Mouse (Mus musculus): ENCODE data around the gene Leng8. TPM values are rescaled to one million over a fixed set of nuclear protein-coding genes. Genes with fewer than 3 reads are reported as not detected.
A peak's percentile ranks its signal among the peaks of the same experiment; 100 is the strongest.

Leng8 gene
- 71.3 and 77.4 TPM in 2 replicates for polyA plus RNA-seq (2015; fragmentation: Nextera tagmentation; extraction: Ambion mirVana)

GRCm38 (mm10) chr7:4136771-4137531 lies at the start of gene Leng8:
TSS of gene Leng8 (plus strand) at chr7:4137039.
- peak within 1 kb of the TSS; percentile 67 for H3K4me2 ChIP-seq
- H3K4me1 ChIP-seq: peaks cover 33% of the 10 kb centered on the region
- peak within 1 kb of the TSS; percentile 99 for H3K27ac ChIP-seq (replicated peaks)
- H3K9ac ChIP-seq (replicated peaks): peak within 1 kb of the TSS; percentile 82
- no peaks in the 10 kb centered on the region for H3K9me3 ChIP-seq (replicated peaks)
- H3K36me3 ChIP-seq: peaks cover 35% of the 10 kb centered on the region
- peak within 1 kb of the TSS; percentile 87 for H3K4me3 ChIP-seq (replicated peaks)
- ATAC-seq (ENCODE audit: low FRiP score): peak; percentile 99
- no peaks in the 10 kb centered on the region for H3K27me3 ChIP-seq (replicated peaks)
- WGBS: under 1% methylated on average over 77 of the region's 78 CpGs

- Histone ChIP-seq H3K27me3 (replicated peaks) (no peaks in the 10 kb centered on the region), H3K36me3 (no peaks in the 10 kb centered on the region), H3K4me2 (no peak overlapping the region), H3K27ac (replicated peaks) (no peak overlapping the region), H3K4me3 (replicated peaks) (no peak overlapping the region), H3K9ac (replicated peaks) (no peak overlapping the region), H3K9me3 (replicated peaks) (no peaks in the 10 kb centered on the region), H3K4me1 (0 out of 2 replicates have a peak, but pooled peaks cover 3% of the 10 kb centered on the region)
- 80% methylated on average over 4 of the region's 4 CpGs for WGBS
- no peak for ATAC-seq (ENCODE audit: low FRiP score)
Observed at GRCm38 (mm10) chr7:4087238-4087895, 49.5 kb upstream of the Leng8 start.

GRCm38 (mm10) chr7:4087896-4088480 lies 48.9 kb upstream of the Leng8 start:
- Histone ChIP-seq H3K36me3 (no peaks in the 10 kb centered on the region), H3K4me1 (0 out of 2 replicates have a peak, but pooled peaks cover 3% of the 10 kb centered on the region), H3K4me3 (replicated peaks) (no peak overlapping the region), H3K9ac (replicated peaks) (no peak overlapping the region), H3K27ac (replicated peaks) (no peak overlapping the region), H3K27me3 (replicated peaks) (no peaks in the 10 kb centered on the region), H3K4me2 (no peak overlapping the region), H3K9me3 (replicated peaks) (no peaks in the 10 kb centered on the region)
- no peak for ATAC-seq (ENCODE audit: low FRiP score)
- 75% methylated on average over 6 of the region's 6 CpGs for WGBS

GRCm38 (mm10) chr7:4088679-4089078 lies 48.2 kb upstream of the Leng8 start:
- Histone ChIP-seq H3K27me3 (replicated peaks) (no peaks in the 10 kb centered on the region), H3K9me3 (replicated peaks) (no peaks in the 10 kb centered on the region), H3K27ac (replicated peaks) (no peak overlapping the region), H3K9ac (replicated peaks) (no peak overlapping the region), H3K4me2 (no peak overlapping the region), H3K36me3 (no peaks in the 10 kb centered on the region), H3K4me1 (0 out of 2 replicates have a peak, but pooled peaks cover 3% of the 10 kb centered on the region), H3K4me3 (replicated peaks) (no peak overlapping the region)
- WGBS: 79% methylated on average over 2 of the region's 2 CpGs
- ATAC-seq (ENCODE audit: low FRiP score): no peak

- no peak for ATAC-seq (ENCODE audit: low FRiP score)
- H3K9me3 ChIP-seq (replicated peaks): no peaks in the 10 kb centered on the region
- 0 out of 2 replicates have a peak, but pooled peaks cover 3% of the 10 kb centered on the region for H3K4me1 ChIP-seq
- no peak overlapping the region for H3K9ac ChIP-seq (replicated peaks)
- 48% methylated on average over 8 of the region's 8 CpGs for WGBS
- no peaks in the 10 kb centered on the region for H3K27me3 ChIP-seq (replicated peaks)
- H3K4me2 ChIP-seq: no peak overlapping the region
- no peaks in the 10 kb centered on the region for H3K36me3 ChIP-seq
- H3K4me3 ChIP-seq (replicated peaks): no peak overlapping the region
- H3K27ac ChIP-seq (replicated peaks): no peak overlapping the region
Observed at GRCm38 (mm10) chr7:4091170-4091569, 45.7 kb upstream of the Leng8 start.

- WGBS: 70% methylated on average over 2 of the region's 2 CpGs
- Histone ChIP-seq H3K27me3 (replicated peaks) (no peaks in the 10 kb centered on the region), H3K4me3 (replicated peaks) (no peak overlapping the region), H3K4me2 (no peak overlapping the region), H3K36me3 (no peaks in the 10 kb centered on the region), H3K27ac (replicated peaks) (no peak overlapping the region), H3K9ac (replicated peaks) (no peak overlapping the region), H3K9me3 (replicated peaks) (no peaks in the 10 kb centered on the region), H3K4me1 (no peaks in the 10 kb centered on the region)
- no peak for ATAC-seq (ENCODE audit: low FRiP score)
Observed at GRCm38 (mm10) chr7:4098301-4098700, 38.5 kb upstream of the Leng8 start.

- WGBS: 91% methylated on average over 2 of the region's 2 CpGs
Observed at GRCm38 (mm10) chr7:4098832-4099231, 38.0 kb upstream of the Leng8 start.

GRCm38 (mm10) chr7:4101144-4101543 lies 35.7 kb upstream of the Leng8 start:
- H3K36me3 ChIP-seq: no peaks in the 10 kb centered on the region
- H3K27ac ChIP-seq (replicated peaks): no peak overlapping the region
- no peak overlapping the region for H3K9ac ChIP-seq (replicated peaks)
- no peak overlapping the region for H3K4me2 ChIP-seq
- no peak for ATAC-seq (ENCODE audit: low FRiP score)
- H3K4me1 ChIP-seq: no peaks in the 10 kb centered on the region
- WGBS: 90% methylated on average over 5 of the region's 5 CpGs
- no peaks in the 10 kb centered on the region for H3K27me3 ChIP-seq (replicated peaks)
- no peak overlapping the region for H3K4me3 ChIP-seq (replicated peaks)
- H3K9me3 ChIP-seq (replicated peaks): no peaks in the 10 kb centered on the region

More at GRCm38 (mm10) chr7:4098832-4099231, 38.0 kb upstream of the Leng8 start:
- H3K9me3 ChIP-seq (replicated peaks): no peaks in the 10 kb centered on the region
- no peak for ATAC-seq (ENCODE audit: low FRiP score)
- no peaks in the 10 kb centered on the region for H3K36me3 ChIP-seq
- H3K27ac ChIP-seq (replicated peaks): no peak overlapping the region
- H3K4me1 ChIP-seq: no peaks in the 10 kb centered on the region
- no peak overlapping the region for H3K4me3 ChIP-seq (replicated peaks)
- H3K4me2 ChIP-seq: no peak overlapping the region
- H3K27me3 ChIP-seq (replicated peaks): no peaks in the 10 kb centered on the region
- H3K9ac ChIP-seq (replicated peaks): no peak overlapping the region

GRCm38 (mm10) chr7:4103411-4103810 lies 33.4 kb upstream of the Leng8 start:
- WGBS: 12% methylated on average over 4 of the region's 4 CpGs
- no peaks in the 10 kb centered on the region for H3K4me1 ChIP-seq
- ATAC-seq (ENCODE audit: low FRiP score): no peak
- H3K4me2 ChIP-seq: no peak overlapping the region
- H3K27ac ChIP-seq (replicated peaks): no peak overlapping the region
- H3K9ac ChIP-seq (replicated peaks): no peak overlapping the region
- no peaks in the 10 kb centered on the region for H3K9me3 ChIP-seq (replicated peaks)
- no peaks in the 10 kb centered on the region for H3K36me3 ChIP-seq
- H3K27me3 ChIP-seq (replicated peaks): no peaks in the 10 kb centered on the region
- no peak overlapping the region for H3K4me3 ChIP-seq (replicated peaks)

- H3K27me3 ChIP-seq (replicated peaks): no peaks in the 10 kb centered on the region
- H3K4me3 ChIP-seq (replicated peaks): no peak overlapping the region
- ATAC-seq (ENCODE audit: low FRiP score): no peak
- no peaks in the 10 kb centered on the region for H3K36me3 ChIP-seq
- H3K27ac ChIP-seq (replicated peaks): no peak overlapping the region
- no peak overlapping the region for H3K4me2 ChIP-seq
- no peaks in the 10 kb centered on the region for H3K9me3 ChIP-seq (replicated peaks)
- no peaks in the 10 kb centered on the region for H3K4me1 ChIP-seq
- H3K9ac ChIP-seq (replicated peaks): no peak overlapping the region
- WGBS: 50% methylated on average over 3 of the region's 3 CpGs
Observed at GRCm38 (mm10) chr7:4111766-4112165, 25.1 kb upstream of the Leng8 start.

GRCm38 (mm10) chr7:4117050-4117814 lies 19.6 kb upstream of the Leng8 start:
- Histone ChIP-seq H3K4me1 (peaks cover 24% of the 10 kb centered on the region), H3K36me3 (no peaks in the 10 kb centered on the region), H3K9ac (replicated peaks) (no peak overlapping the region), H3K27me3 (replicated peaks) (no peaks in the 10 kb centered on the region), H3K4me3 (replicated peaks) (no peak overlapping the region), H3K27ac (replicated peaks) (no peak overlapping the region), H3K9me3 (replicated peaks) (no peaks in the 10 kb centered on the region), H3K4me2 (no peak overlapping the region)
- no peak for ATAC-seq (ENCODE audit: low FRiP score)
- WGBS: 56% methylated on average over 8 of the region's 8 CpGs

Data from neural tube, embryonic 15.5 days (tissue).